Mouse (Mus musculus) liver, postnatal 0 days (tissue): ENCODE measurements around the gene Ncbp3. TPM values are rescaled to one million over a fixed set of nuclear protein-coding genes. Genes with fewer than 3 reads are reported as not detected.

Source experiments
- ATAC-seq: fragments of 200-750 bp; cut with Nextera tagmentation; 2 replicates; pipeline ENCODE4 v1.8.0; 2017; ENCODE audit warnings: mild to moderate bottlenecking, moderate library complexity
- DNase-seq: peaks from one replicate; pipeline ENCODE4 v3.0.0-alpha.2; 2016
- H3K27ac ChIP-seq: fragments of 300-500 bp; sonication (generic); 2 replicates; pipeline ENCODE4 v1.5.1; 2014; ENCODE audit warnings: antibody characterized with exemption, moderate library complexity, mild to moderate bottlenecking, low read depth
- H3K27me3 ChIP-seq: fragments of 300-500 bp; sonication (generic); 2 replicates; pipeline ENCODE4 v1.6.1; 2014; ENCODE audit warnings: low read length, control low read depth, mixed read lengths; ENCODE audit not compliant: insufficient read depth
- H3K36me3 ChIP-seq: fragments of 300-500 bp; sonication (generic); replicated peaks from 2 replicates; pipeline ENCODE4 v1.6.1; 2014; ENCODE audit warnings: mild to moderate bottlenecking, control low read depth, low read length, moderate library complexity, mixed read lengths; ENCODE audit not compliant: insufficient read depth
- H3K4me1 ChIP-seq: fragments of 300-500 bp; sonication (generic); 2 replicates; pipeline ENCODE4 v1.6.1; 2014; ENCODE audit warnings: antibody characterized with exemption, mild to moderate bottlenecking, control low read depth; ENCODE audit not compliant: insufficient read depth
- H3K4me2 ChIP-seq: fragments of 300-500 bp; sonication (generic); 2 replicates; pipeline ENCODE4 v1.6.1; 2014; ENCODE audit warnings: low read depth, mild to moderate bottlenecking, low read length, moderate library complexity, mixed read lengths
- H3K4me3 ChIP-seq: fragments of 300-500 bp; sonication (generic); 2 replicates; pipeline ENCODE4 v1.5.1; 2014; ENCODE audit warnings: low read depth, low read length
- H3K9ac ChIP-seq: fragments of 300-500 bp; sonication (generic); replicated peaks from 2 replicates; pipeline ENCODE4 v1.6.1; 2014; ENCODE audit warnings: mild to moderate bottlenecking, moderate library complexity
- H3K9me3 ChIP-seq: fragments of 300-500 bp; sonication (generic); 2 replicates; pipeline ENCODE4 v1.6.1; 2016; ENCODE audit warnings: mild to moderate bottlenecking, control low read depth, low read length, mixed read lengths
- CTCF ChIP-seq: sonication (generic); IDR thresholded peaks from 2 replicates; pipeline ENCODE4 v1.5.1; 2016; ENCODE audit warnings: antibody characterized with exemption, low read depth
- EP300 ChIP-seq: IDR thresholded peaks from 2 replicates; pipeline ENCODE4 v1.6.1; 2016; ENCODE audit warnings: antibody characterized with exemption, low read depth, mild to moderate bottlenecking
- WGBS: fragments of 180-500 bp; shearing (Covaris S2); extraction: QIAGEN DNeasy Blood & Tissue Kit; methylation state at CpG from one replicate; pipeline ENCODE4 v1.1.7; 2014; ENCODE audit not compliant: insufficient replicate concordance; 5-methylcytosine and 5-hydroxymethylcytosine counted together
- polyA plus RNA-seq: library from polyadenylated mRNA; unstranded; fragments of >200 nt; fragmentation: Nextera tagmentation; extraction: Ambion mirVana; gene quantifications from 2 replicates; pipeline ENCODE4 v1.2.1, GENCODE M21; 2015

Gene Ncbp3
- polyA plus RNA-seq, 1 experiment from 2014 or later = 2.7 TPM

DNA sequence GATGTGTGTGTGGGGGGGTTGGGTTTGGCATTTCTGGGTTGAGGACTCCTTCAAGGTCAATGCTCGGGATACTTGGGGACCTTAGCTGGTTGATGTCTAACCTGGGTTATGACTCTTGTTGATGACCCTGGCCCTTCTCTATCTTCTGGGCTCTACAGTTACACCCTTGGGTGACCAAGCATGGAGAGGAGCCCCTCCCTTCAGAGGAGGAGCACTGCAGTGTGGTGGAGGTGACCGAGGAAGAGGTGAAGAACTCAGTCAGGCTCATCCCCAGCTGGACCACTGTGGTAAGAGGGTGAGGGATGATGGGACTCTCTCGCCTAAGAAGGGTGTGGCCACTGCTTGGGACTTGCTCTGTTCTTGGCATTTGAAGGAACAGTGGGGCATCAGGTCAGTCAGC, 9.9 kb upstream of the Ncbp3 start:
- no peak overlapping the region for H3K9ac ChIP-seq
- no peak for DNase-seq
- no peak for ATAC-seq
- no peaks in the 10 kb centered on the region for H3K36me3 ChIP-seq
- no peaks in the 10 kb centered on the region for H3K4me1 ChIP-seq
- H3K9me3 ChIP-seq = no peaks in the 10 kb centered on the region
- H3K4me2 ChIP-seq = no peak overlapping the region
- no peak overlapping the region for H3K4me3 ChIP-seq
- TF ChIP-seq CTCF (no peak), EP300 (no peak)
- 62% methylated on average over 3 of the region's 3 CpGs for WGBS
- H3K27me3 ChIP-seq = no peaks in the 10 kb centered on the region
- H3K27ac ChIP-seq = no peak overlapping the region

DNA sequence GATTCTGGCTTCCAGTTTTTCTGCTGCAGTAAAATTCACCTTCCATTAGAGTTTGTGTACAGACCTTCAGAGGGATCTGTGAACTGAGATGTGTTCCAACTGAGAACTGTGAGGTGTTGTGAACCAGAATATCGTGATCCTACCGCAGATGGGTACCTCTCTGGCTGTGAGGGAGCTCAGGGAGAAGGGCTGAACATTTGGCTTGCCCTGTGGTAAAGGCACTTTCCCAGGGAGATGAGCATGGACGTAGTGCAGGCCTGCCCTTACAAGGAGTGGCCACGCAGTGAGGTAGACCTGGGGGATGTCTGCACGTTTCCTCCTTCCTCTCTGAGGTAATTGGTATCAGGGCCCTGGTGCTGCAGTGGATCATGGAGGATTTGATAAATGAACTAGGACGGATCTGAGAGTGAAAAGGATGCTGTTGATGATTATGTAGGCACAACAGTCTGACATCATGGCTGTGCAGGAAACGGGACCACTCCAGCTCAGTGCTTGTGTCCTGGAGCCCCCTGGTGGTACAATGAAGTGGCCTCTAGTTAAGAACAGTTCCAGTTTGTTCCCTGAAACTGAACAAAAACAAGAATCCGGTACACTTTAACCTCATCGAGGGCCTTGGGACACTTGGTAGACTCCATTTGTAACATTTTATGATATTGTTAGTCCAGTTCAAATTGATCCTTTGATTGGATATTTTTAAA, 8.3 kb upstream of the Ncbp3 start:
- Histone ChIP-seq H3K27ac (no peak overlapping the region), H3K4me3 (no peak overlapping the region), H3K27me3 (no peaks in the 10 kb centered on the region), H3K36me3 (no peaks in the 10 kb centered on the region), H3K4me1 (no peaks in the 10 kb centered on the region), H3K9ac (no peak overlapping the region), H3K4me2 (no peak overlapping the region), H3K9me3 (no peaks in the 10 kb centered on the region)
- WGBS = 59% methylated on average over 9 of the region's 9 CpGs
- TF ChIP-seq CTCF (peak; percentile 83), EP300 (no peak)
- ATAC-seq (peak; percentile 43; the same call in 1 of the 2 replicates), DNase-seq (peak; percentile 61)

DNA sequence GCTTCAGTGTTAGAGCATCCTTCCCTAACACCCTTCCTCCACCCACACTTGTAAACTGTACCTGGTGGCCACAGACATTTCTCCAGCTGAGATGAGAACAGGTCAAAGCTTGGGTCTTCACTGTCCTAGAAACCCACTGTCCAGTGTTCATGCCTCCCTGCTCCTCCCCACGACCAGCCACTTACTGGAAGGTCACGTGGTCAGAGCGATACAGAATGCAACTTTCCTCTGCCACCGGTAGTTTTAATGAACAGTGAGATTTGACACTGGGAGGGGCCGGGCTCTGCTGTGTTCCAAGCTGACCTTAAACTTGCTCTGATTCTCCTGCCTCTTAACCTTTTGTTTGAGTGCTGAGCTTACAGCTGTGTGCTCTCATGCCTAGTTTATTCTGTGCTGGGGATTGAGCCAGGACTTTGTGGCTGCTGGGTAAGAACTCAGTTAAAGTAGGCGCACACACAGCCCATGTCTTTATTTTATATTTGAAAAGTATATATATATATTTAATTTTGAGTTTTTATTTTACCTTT, 3.3 kb upstream of the Ncbp3 start:
- DNase-seq = no peak

GRCm38 (mm10) chr11:73044789-73045188, 2.8 kb upstream of the Ncbp3 start:
- DNase-seq = no peak
- no peak overlapping the region for H3K9ac ChIP-seq
- no peaks in the 10 kb centered on the region for H3K9me3 ChIP-seq
- WGBS = 62% methylated on average over 4 of the region's 4 CpGs
- ATAC-seq = no peak
- no peak overlapping the region for H3K4me2 ChIP-seq
- 0 out of 2 replicates have a peak, but pooled peaks cover 2% of the 10 kb centered on the region for H3K36me3 ChIP-seq
- H3K4me1 ChIP-seq = peaks cover 10% of the 10 kb centered on the region
- no peak overlapping the region for H3K27ac ChIP-seq
- H3K4me3 ChIP-seq = no peak overlapping the region
- no peak for TF ChIP-seq EP300
- peak; percentile 41 for TF ChIP-seq CTCF
- no peaks in the 10 kb centered on the region for H3K27me3 ChIP-seq

More for the DNA sequence above, 3.3 kb upstream of the Ncbp3 start:
- H3K4me1 ChIP-seq = peaks cover 10% of the 10 kb centered on the region
- no peaks in the 10 kb centered on the region for H3K9me3 ChIP-seq
- H3K36me3 ChIP-seq = no peaks in the 10 kb centered on the region
- no peak overlapping the region for H3K4me3 ChIP-seq
- H3K27me3 ChIP-seq = no peaks in the 10 kb centered on the region
- WGBS = 60% methylated on average over 6 of the region's 6 CpGs
- no peak overlapping the region for H3K9ac ChIP-seq
- no peak overlapping the region for H3K4me2 ChIP-seq
- no peak for TF ChIP-seq CTCF
- no peak for TF ChIP-seq EP300
- ATAC-seq = no peak
- H3K27ac ChIP-seq = no peak overlapping the region

GRCm38 (mm10) chr11:73048030-73048876, 670 bp downstream of the Ncbp3 start:
- ATAC-seq (peak; percentile 70), DNase-seq (no peak)
- Histone ChIP-seq H3K9ac (peak overlapping the region; percentile 99), H3K27me3 (no peaks in the 10 kb centered on the region), H3K36me3 (peaks cover 19% of the 10 kb centered on the region), H3K4me1 (peaks cover 10% of the 10 kb centered on the region), H3K4me2 (peak overlapping the region; percentile 93), H3K27ac (peak overlapping the region; percentile 97), H3K4me3 (peak overlapping the region; percentile 100), H3K9me3 (no peaks in the 10 kb centered on the region)
- WGBS = 1% methylated on average over 51 of the region's 55 CpGs
- TF ChIP-seq CTCF (no peak), EP300 (no peak)

DNA sequence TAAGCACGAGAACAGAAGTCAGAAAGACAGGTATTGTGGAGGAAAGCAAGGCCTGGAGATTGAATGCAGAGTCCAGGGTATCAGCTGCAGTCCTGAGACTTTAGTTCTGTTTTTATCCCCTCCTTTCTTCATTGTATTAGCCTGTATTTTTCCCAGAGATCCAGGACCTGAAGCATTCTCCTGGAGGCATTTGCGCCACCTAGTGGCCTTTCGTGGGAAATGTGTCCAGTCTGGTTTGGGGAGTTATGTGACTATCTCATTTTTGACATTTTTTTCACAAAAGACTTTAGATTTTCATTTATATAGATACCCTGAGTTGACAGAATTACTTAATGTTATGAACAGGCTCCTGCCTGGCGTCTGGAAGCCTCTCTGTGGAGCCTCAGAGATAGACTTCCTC, 1.8 kb downstream of the Ncbp3 start:
- DNase-seq = peak; percentile 84
- peak overlapping the region; percentile 93 for H3K4me2 ChIP-seq
- no peaks in the 10 kb centered on the region for H3K9me3 ChIP-seq
- H3K36me3 ChIP-seq = peaks cover 29% of the 10 kb centered on the region
- TF ChIP-seq CTCF (peak; percentile 93), EP300 (no peak)
- H3K4me3 ChIP-seq = peak overlapping the region; percentile 100
- 0 out of 2 replicates have a peak overlapping the region, but pooled peaks have one; percentile 97 for H3K27ac ChIP-seq
- no peak overlapping the region; the same call in 1 of the 2 replicates for H3K9ac ChIP-seq
- H3K27me3 ChIP-seq = no peaks in the 10 kb centered on the region
- WGBS = 8% methylated on average over 4 of the region's 4 CpGs
- no peak for ATAC-seq
- peaks cover 10% of the 10 kb centered on the region for H3K4me1 ChIP-seq
